Mouse (Mus musculus): ENCODE measurements around the gene Cdk15. TPM values are rescaled to one million over a fixed set of nuclear protein-coding genes. Genes with fewer than 3 reads are reported as not detected.
A peak's percentile ranks its signal among the peaks of the same experiment; 100 is the strongest.

The Cdk15 gene
- polyA plus RNA-seq, 1 experiment from 2014 or later = 0.57 TPM

GRCm38 (mm10) chr1:59316386-59317051 lies 59.8 kb downstream of the Cdk15 start:
- WGBS = 2% methylated on average over 6 of the region's 6 CpGs
- ATAC-seq = peak; percentile 57
- Histone ChIP-seq H3K4me2 (replicated peaks) (peak overlapping the region; percentile 12), H3K27me3 (peaks cover 47% of the 10 kb centered on the region), H3K27ac (peak overlapping the region; percentile 1; the same call in 1 of the 2 replicates), H3K4me3 (replicated peaks) (no peak overlapping the region), H3K9ac (replicated peaks) (no peak overlapping the region), H3K4me1 (replicated peaks) (peaks cover 52% of the 10 kb centered on the region), H3K36me3 (no peaks in the 10 kb centered on the region), H3K9me3 (no peaks in the 10 kb centered on the region)

GRCm38 (mm10) chr1:59317397-59317796 lies 60.7 kb downstream of the Cdk15 start:
- H3K27me3 ChIP-seq = peaks cover 46% of the 10 kb centered on the region
- WGBS = 87% methylated on average over 1 of the region's 1 CpGs
- H3K27ac ChIP-seq = no peak overlapping the region
- no peak overlapping the region for H3K4me3 ChIP-seq (replicated peaks)
- ATAC-seq = no peak
- H3K9ac ChIP-seq (replicated peaks) = no peak overlapping the region
- H3K36me3 ChIP-seq = no peaks in the 10 kb centered on the region
- H3K4me2 ChIP-seq (replicated peaks) = no peak overlapping the region
- H3K4me1 ChIP-seq (replicated peaks) = peaks cover 44% of the 10 kb centered on the region
- no peaks in the 10 kb centered on the region for H3K9me3 ChIP-seq

- H3K4me1 ChIP-seq (replicated peaks) = peaks cover 34% of the 10 kb centered on the region
- H3K36me3 ChIP-seq = no peaks in the 10 kb centered on the region
- no peak overlapping the region; the same call in 1 of the 2 replicates for H3K27ac ChIP-seq
- 52% methylated on average over 5 of the region's 5 CpGs for WGBS
- H3K9me3 ChIP-seq = no peaks in the 10 kb centered on the region
- peaks cover 35% of the 10 kb centered on the region for H3K27me3 ChIP-seq
- no peak overlapping the region for H3K4me2 ChIP-seq (replicated peaks)
- ATAC-seq = no peak
- no peak overlapping the region for H3K4me3 ChIP-seq (replicated peaks)
- no peak overlapping the region for H3K9ac ChIP-seq (replicated peaks)
Observed at GRCm38 (mm10) chr1:59318878-59319277, 62.2 kb downstream of the Cdk15 start.

GRCm38 (mm10) chr1:59321076-59321879 lies 64.6 kb downstream of the Cdk15 start:
- H3K4me2 ChIP-seq (replicated peaks) = no peak overlapping the region
- H3K4me3 ChIP-seq (replicated peaks) = no peak overlapping the region
- H3K27me3 ChIP-seq = peaks cover 37% of the 10 kb centered on the region
- H3K36me3 ChIP-seq = no peaks in the 10 kb centered on the region
- 80% methylated on average over 9 of the region's 9 CpGs for WGBS
- no peaks in the 10 kb centered on the region for H3K9me3 ChIP-seq
- no peak overlapping the region for H3K27ac ChIP-seq
- ATAC-seq = no peak
- peaks cover 15% of the 10 kb centered on the region for H3K4me1 ChIP-seq (replicated peaks)
- no peak overlapping the region for H3K9ac ChIP-seq (replicated peaks)

GRCm38 (mm10) chr1:59321880-59322836 lies 65.5 kb downstream of the Cdk15 start:
- Histone ChIP-seq H3K27me3 (peaks cover 37% of the 10 kb centered on the region), H3K9me3 (no peaks in the 10 kb centered on the region), H3K9ac (replicated peaks) (no peak overlapping the region), H3K4me1 (replicated peaks) (peaks cover 18% of the 10 kb centered on the region), H3K36me3 (no peaks in the 10 kb centered on the region), H3K4me2 (replicated peaks) (no peak overlapping the region), H3K27ac (no peak overlapping the region), H3K4me3 (replicated peaks) (no peak overlapping the region)
- 69% methylated on average over 9 of the region's 9 CpGs for WGBS
- no peak for ATAC-seq

GRCm38 (mm10) chr1:59326854-59327395 lies 70.2 kb downstream of the Cdk15 start:
- no peaks in the 10 kb centered on the region for H3K9me3 ChIP-seq
- no peak overlapping the region for H3K27ac ChIP-seq
- no peak overlapping the region for H3K4me3 ChIP-seq (replicated peaks)
- H3K4me2 ChIP-seq (replicated peaks) = no peak overlapping the region
- no peak overlapping the region for H3K9ac ChIP-seq (replicated peaks)
- no peak for ATAC-seq
- peaks cover 23% of the 10 kb centered on the region for H3K4me1 ChIP-seq (replicated peaks)
- WGBS = 11% methylated on average over 10 of the region's 10 CpGs
- peaks cover 27% of the 10 kb centered on the region for H3K27me3 ChIP-seq
- no peaks in the 10 kb centered on the region for H3K36me3 ChIP-seq

GRCm38 (mm10) chr1:59332737-59333385 lies 76.2 kb downstream of the Cdk15 start:
- no peak overlapping the region; the same call in 1 of the 2 replicates for H3K9ac ChIP-seq (replicated peaks)
- H3K9me3 ChIP-seq = no peaks in the 10 kb centered on the region
- H3K27me3 ChIP-seq = 0 out of 2 replicates have a peak, but pooled peaks cover 16% of the 10 kb centered on the region
- peak overlapping the region; percentile 84 for H3K27ac ChIP-seq
- 23% methylated on average over 13 of the region's 13 CpGs for WGBS
- peak overlapping the region; percentile 28 for H3K4me2 ChIP-seq (replicated peaks)
- ATAC-seq = peak; percentile 71
- H3K4me3 ChIP-seq (replicated peaks) = no peak overlapping the region
- H3K4me1 ChIP-seq (replicated peaks) = peaks cover 31% of the 10 kb centered on the region
- no peaks in the 10 kb centered on the region for H3K36me3 ChIP-seq

- H3K4me2 ChIP-seq (replicated peaks) = peak overlapping the region; percentile 28
- peak overlapping the region; percentile 84 for H3K27ac ChIP-seq
- no peaks in the 10 kb centered on the region for H3K36me3 ChIP-seq
- peak; percentile 75 for ATAC-seq
- H3K4me1 ChIP-seq (replicated peaks) = peaks cover 26% of the 10 kb centered on the region
- H3K9ac ChIP-seq (replicated peaks) = no peak overlapping the region; the same call in 1 of the 2 replicates
- H3K9me3 ChIP-seq = no peaks in the 10 kb centered on the region
- WGBS = 26% methylated on average over 5 of the region's 5 CpGs
- H3K27me3 ChIP-seq = 0 out of 2 replicates have a peak, but pooled peaks cover 12% of the 10 kb centered on the region
- H3K4me3 ChIP-seq (replicated peaks) = no peak overlapping the region
Observed at GRCm38 (mm10) chr1:59333386-59333759, 76.7 kb downstream of the Cdk15 start.

- no peak for ATAC-seq
- 0 out of 2 replicates have a peak, but pooled peaks cover 9% of the 10 kb centered on the region for H3K27me3 ChIP-seq
- no peak overlapping the region for H3K9ac ChIP-seq (replicated peaks)
- H3K4me2 ChIP-seq (replicated peaks) = no peak overlapping the region
- no peaks in the 10 kb centered on the region for H3K36me3 ChIP-seq
- H3K4me1 ChIP-seq (replicated peaks) = peaks cover 25% of the 10 kb centered on the region
- WGBS = 39% methylated on average over 10 of the region's 10 CpGs
- H3K27ac ChIP-seq = peak overlapping the region; percentile 84
- H3K4me3 ChIP-seq (replicated peaks) = no peak overlapping the region
- no peaks in the 10 kb centered on the region for H3K9me3 ChIP-seq
Observed at GRCm38 (mm10) chr1:59333860-59334561, 77.3 kb downstream of the Cdk15 start.

GRCm38 (mm10) chr1:59334562-59334890 lies 77.8 kb downstream of the Cdk15 start:
- WGBS = 55% methylated on average over 4 of the region's 4 CpGs

More at GRCm38 (mm10) chr1:59334562-59334890, 77.8 kb downstream of the Cdk15 start:
- Histone ChIP-seq H3K9ac (replicated peaks) (no peak overlapping the region), H3K9me3 (no peaks in the 10 kb centered on the region), H3K27ac (peak overlapping the region; percentile 84), H3K36me3 (no peaks in the 10 kb centered on the region), H3K27me3 (0 out of 2 replicates have a peak, but pooled peaks cover 5% of the 10 kb centered on the region), H3K4me3 (replicated peaks) (no peak overlapping the region), H3K4me1 (replicated peaks) (peaks cover 25% of the 10 kb centered on the region), H3K4me2 (replicated peaks) (no peak overlapping the region)
- ATAC-seq = no peak
